Mouse (Mus musculus): ENCODE measurements around the gene Ak5. TPM values are rescaled to one million over a fixed set of nuclear protein-coding genes. Genes with fewer than 3 reads are reported as not detected.

Gene Ak5
- polyA plus RNA-seq, 1 experiment = not detected

GRCm38 (mm10) chr3:152585581-152585980 is 82.6 kb downstream of the Ak5 start:
- TF ChIP-seq GATA1 (IDR thresholded peaks at IDR 0.05; ENCODE audit: low read length) = no peak

GRCm38 (mm10) chr3:152583033-152583432 is 85.1 kb downstream of the Ak5 start:
- no peak for TF ChIP-seq GATA1 (IDR thresholded peaks at IDR 0.05; ENCODE audit: low read length)

- TF ChIP-seq GATA1 (IDR thresholded peaks at IDR 0.05; ENCODE audit: low read length) = no peak
These were observed 88.1 kb downstream of the Ak5 start for GRCm38 (mm10) chr3:152579984-152580591.

- TF ChIP-seq GATA1 (IDR thresholded peaks at IDR 0.05; ENCODE audit: low read length) = no peak
These were observed 89.6 kb downstream of the Ak5 start for GRCm38 (mm10) chr3:152578282-152579228.

- TF ChIP-seq GATA1 (IDR thresholded peaks at IDR 0.05; ENCODE audit: low read length) = no peak
These were observed 90.4 kb downstream of the Ak5 start for GRCm38 (mm10) chr3:152577763-152578162.

GRCm38 (mm10) chr3:152577273-152577672 is 90.9 kb downstream of the Ak5 start:
- TF ChIP-seq GATA1 (IDR thresholded peaks at IDR 0.05; ENCODE audit: low read length) = no peak

GRCm38 (mm10) chr3:152569242-152569605 is 98.9 kb downstream of the Ak5 start:
- TF ChIP-seq GATA1 (IDR thresholded peaks at IDR 0.05; ENCODE audit: low read length) = no peak

GRCm38 (mm10) chr3:152568455-152569241 is 99.5 kb downstream of the Ak5 start:
- no peak for TF ChIP-seq GATA1 (IDR thresholded peaks at IDR 0.05; ENCODE audit: low read length)

GRCm38 (mm10) chr3:152564516-152565113 is 103.5 kb downstream of the Ak5 start:
- no peak for TF ChIP-seq GATA1 (IDR thresholded peaks at IDR 0.05; ENCODE audit: low read length)

GRCm38 (mm10) chr3:152563833-152564232 is 104.3 kb downstream of the Ak5 start:
- TF ChIP-seq GATA1 (IDR thresholded peaks at IDR 0.05; ENCODE audit: low read length) = no peak

- no peak for TF ChIP-seq GATA1 (IDR thresholded peaks at IDR 0.05; ENCODE audit: low read length)
These were observed 106.5 kb downstream of the Ak5 start for GRCm38 (mm10) chr3:152561708-152562107.

GRCm38 (mm10) chr3:152559295-152559694 is 108.9 kb downstream of the Ak5 start:
- no peak for TF ChIP-seq GATA1 (IDR thresholded peaks at IDR 0.05; ENCODE audit: low read length)

- TF ChIP-seq GATA1 (IDR thresholded peaks at IDR 0.05; ENCODE audit: low read length) = no peak
These were observed 110.1 kb downstream of the Ak5 start for GRCm38 (mm10) chr3:152558106-152558505.

GRCm38 (mm10) chr3:152557659-152558058 is 110.5 kb downstream of the Ak5 start:
- no peak for TF ChIP-seq GATA1 (IDR thresholded peaks at IDR 0.05; ENCODE audit: low read length)

GRCm38 (mm10) chr3:152556919-152557318 is 111.2 kb downstream of the Ak5 start:
- no peak for TF ChIP-seq GATA1 (IDR thresholded peaks at IDR 0.05; ENCODE audit: low read length)

GRCm38 (mm10) chr3:152556435-152556834 is 111.7 kb downstream of the Ak5 start:
- no peak for TF ChIP-seq GATA1 (IDR thresholded peaks at IDR 0.05; ENCODE audit: low read length)

Measured in G1E-ER4 (cell line).